Mouse (Mus musculus): ENCODE data around the gene 4930519P11Rik. TPM values are rescaled to one million over a fixed set of nuclear protein-coding genes. Genes with fewer than 3 reads are reported as not detected.

The 4930519P11Rik gene
- polyA plus RNA-seq (2012; rRNA removed): 0.73 TPM in 1 of 2 replicates, not detected in the other

DNA sequence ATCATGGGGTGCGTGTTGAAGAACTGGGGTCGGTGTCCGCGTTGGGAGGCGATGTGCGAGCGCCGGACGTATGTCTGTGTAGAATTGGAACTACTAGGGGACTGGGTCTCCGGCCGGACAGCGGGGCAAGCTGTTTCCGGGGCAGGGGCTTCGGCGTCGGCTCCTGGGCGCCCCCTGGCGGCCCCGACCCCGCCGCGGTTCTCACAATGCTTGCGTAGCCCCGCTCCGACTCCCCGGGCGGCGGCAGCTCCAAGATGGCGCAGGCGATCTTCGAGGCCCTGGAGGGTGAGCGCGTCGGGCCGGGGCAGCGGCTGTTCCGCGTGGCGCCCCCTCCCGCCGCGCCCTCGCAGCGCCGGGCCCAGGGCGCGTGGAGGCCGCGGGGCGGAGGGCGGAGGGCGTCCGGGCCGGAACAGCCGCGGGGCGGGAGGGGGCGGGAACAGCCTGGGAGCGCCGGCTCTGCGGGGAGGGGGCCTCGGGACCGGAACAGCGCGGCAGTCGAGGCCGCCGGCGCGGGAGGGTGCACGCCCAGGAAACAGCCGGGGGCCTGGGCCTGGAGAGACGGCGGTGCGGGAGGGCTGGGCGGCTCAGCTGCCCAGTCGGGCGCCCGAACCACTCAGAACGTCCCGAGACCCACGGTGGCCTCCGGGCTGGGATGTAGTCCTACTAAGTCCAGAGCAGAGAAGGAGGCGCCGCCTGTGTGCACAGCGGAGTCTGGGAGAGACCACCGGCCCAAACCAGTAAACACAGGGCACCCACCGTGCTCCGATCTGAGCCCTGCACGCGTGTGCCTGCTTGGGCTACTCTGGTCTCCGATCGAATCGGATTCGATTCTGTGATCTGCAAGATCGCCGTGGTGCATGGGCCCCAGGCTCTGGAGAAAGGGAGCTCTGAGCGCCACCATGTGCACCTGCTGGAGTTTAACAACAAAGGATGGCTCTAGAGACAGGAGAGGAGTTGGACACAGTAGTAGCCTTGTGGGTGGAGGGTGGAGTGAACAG lies at the start of gene 4930519P11Rik, which contains the start of gene Zfp341:
4930519P11Rik (minus strand) TSS at position 320 of the 998 bp plus-strand sequence.
Zfp341 (plus strand) TSS at position 180 of the 998 bp plus-strand sequence.
- DNase-seq (ENCODE audit: low read depth, low spot score): peak; percentile 60
- 1% methylated on average over 92 of the region's 98 CpGs for WGBS

DNA sequence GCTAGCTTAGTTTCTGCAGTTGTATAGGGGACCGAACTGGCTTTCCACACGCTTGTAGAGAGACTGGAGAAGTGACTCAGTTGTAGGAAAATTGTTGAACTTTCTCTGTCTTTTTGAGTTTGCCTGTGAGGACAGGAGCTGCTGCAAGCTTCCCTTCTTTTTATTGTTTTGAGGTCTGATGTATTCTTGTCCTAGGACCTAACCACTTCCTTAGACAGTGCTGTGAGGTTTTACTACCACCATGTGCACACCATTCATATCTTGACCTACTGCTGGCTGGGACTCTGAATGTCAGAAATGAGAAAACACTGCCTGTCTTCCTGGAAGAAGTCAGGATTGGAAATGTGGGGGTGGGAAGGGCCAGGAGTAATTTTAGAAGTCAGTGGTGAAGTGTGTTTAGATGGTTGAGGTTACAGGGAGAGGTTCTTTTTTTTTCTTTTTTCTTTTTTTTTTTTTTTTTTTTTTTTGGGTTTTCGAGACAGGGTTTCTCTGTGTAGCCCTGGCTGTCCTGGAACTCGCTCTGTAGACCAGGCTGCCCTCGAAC lies 46.4 kb upstream of the 4930519P11Rik start:
- 50% methylated on average over 5 of the region's 5 CpGs for WGBS
- no peak for DNase-seq (ENCODE audit: low read depth, low spot score)

DNA sequence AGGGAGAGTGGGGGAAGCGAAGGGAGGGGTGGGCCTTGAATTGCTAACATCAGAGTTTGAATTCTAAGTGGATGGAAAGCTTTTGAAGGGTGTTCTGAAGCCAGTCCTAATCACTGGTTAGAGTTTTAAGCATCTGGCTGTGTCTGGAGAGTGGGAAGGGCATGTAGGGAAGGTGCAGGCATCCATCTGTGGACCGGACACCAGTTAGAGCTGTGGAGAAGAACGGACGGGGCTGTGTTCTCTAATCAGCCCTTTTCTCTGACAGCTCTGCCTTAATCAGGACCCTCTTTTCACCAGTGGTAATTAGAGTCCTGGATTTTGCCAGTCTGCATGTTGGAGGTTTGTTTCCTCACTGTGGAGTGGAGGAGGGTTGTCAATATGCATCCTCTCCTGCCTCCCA lies 45.8 kb upstream of the 4930519P11Rik start:
- no peak for DNase-seq (ENCODE audit: low read depth, low spot score)
- 78% methylated on average over 4 of the region's 4 CpGs for WGBS

DNA sequence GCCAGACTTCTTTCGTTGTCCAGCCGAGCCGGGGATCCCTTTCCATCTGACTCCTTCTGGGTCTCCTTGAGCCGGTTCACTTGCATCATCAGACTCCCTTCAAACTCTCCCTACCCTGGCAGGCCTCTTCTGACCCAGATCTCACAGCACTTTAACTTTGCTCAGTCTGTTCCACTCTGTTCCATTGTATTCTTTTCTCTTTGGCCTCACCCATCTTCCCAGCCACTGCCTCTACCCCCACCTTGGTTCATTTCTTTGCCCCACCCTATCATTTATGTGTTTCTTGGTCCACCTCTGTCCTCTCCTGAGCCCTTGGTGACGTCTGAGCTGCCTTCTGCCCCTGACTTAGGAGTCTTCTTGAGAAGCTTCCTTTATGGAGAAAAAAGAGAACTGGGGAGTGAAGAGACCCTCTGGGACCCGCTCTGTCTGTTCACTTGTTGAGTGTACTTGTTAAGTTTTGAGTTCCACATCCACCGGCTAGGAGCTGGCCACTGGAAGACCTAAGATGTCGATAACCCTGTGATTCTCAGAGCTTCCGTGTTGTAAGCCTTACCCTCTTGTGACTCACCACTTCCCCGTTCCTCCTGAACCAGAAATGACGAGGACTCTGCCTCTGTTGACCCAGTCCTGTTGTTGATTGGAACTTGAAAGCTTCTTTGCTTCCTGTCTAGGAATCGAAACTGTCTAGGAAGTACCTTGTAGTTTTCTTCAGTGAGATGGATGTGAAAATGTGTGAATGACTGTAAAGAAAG lies 44.4 kb upstream of the 4930519P11Rik start:
- peak; percentile 85 for DNase-seq (ENCODE audit: low read depth, low spot score)
- under 1% methylated on average over 12 of the region's 12 CpGs for WGBS

DNA sequence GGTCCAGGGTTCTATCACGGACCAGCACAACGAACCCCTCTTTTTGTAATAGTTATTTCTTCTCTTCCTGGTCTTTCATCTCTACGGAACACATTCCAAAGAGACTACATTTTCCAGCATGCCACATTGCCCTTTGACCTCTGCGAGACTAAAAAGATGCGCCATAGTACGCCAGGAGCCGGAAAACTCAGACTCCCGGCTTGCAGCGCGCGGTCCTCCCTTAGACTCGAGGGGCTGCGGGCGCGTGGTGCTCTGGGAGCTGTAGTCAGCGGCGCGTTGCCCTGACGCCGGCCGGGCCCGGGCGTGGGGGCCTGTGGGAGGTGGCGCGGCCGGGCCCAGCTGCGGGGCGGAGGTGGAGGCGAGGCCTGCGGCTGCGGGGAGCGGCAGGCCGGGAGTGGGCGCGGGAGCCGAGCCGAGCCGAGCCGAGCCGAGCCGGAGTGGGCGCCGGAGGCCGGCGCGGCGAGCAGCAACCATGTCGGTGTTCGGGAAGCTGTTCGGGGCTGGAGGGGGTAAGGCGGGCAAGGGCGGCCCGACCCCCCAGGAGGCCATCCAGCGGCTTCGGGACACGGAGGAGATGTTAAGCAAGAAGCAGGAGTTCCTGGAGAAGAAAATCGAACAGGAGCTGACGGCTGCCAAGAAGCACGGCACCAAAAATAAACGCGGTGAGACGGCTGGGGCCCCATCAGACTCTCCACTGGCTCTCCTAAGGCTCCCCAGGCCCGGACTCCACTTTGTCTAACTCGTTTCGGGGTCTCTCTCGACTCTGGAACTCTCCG lies 43.7 kb upstream of the 4930519P11Rik start:
- DNase-seq (ENCODE audit: low read depth, low spot score): peak; percentile 97
- WGBS: under 1% methylated on average over 67 of the region's 67 CpGs

DNA sequence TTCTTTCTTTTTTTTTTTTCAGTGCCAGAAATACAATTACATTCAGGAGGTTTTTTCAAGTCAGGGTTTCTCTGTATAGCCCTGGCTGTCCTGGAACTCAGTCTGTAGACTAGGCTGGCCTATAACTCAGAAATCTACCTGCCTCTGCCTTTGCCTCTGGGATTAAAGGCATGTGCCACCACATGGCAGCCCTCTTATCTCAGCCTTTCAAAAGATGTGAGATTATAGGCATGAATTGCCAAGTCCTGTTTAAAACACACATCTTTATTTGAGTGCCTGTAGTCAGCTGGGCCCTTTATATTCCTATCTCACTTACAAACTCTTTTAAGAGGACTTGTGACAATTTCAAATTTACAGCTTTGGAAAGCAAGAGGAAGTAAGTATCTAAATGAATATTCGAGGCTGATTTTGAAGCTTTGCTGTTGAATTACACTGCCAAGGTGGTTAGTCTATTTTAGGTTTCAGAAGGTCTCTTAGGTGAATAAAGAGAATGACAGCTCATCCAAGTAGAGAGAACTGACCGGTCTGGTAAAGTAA lies 42.7 kb upstream of the 4930519P11Rik start:
- 43% methylated on average over 2 of the region's 2 CpGs for WGBS
- DNase-seq (ENCODE audit: low read depth, low spot score): no peak

DNA sequence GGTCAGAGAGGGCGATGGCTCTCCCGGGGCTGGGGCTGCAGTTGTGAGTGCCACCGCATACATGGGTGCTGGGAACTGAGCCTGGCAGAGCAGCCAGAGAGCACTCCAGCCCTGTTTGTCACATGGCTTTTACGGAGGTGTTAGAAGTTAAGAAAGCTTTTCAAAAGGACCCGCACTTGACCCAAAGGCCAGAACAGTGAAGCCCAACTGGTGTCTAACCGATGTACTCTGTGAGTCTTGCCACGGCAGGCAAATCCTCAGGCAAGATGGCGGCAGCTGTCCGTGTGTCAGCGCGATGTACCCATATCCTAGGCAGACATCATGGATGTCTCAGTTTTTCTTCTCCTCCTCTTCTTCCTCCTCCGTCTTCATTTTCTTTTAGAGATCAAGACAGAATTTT lies 41.7 kb upstream of the 4930519P11Rik start:
- WGBS: 96% methylated on average over 12 of the region's 12 CpGs
- no peak for DNase-seq (ENCODE audit: low read depth, low spot score)

DNA sequence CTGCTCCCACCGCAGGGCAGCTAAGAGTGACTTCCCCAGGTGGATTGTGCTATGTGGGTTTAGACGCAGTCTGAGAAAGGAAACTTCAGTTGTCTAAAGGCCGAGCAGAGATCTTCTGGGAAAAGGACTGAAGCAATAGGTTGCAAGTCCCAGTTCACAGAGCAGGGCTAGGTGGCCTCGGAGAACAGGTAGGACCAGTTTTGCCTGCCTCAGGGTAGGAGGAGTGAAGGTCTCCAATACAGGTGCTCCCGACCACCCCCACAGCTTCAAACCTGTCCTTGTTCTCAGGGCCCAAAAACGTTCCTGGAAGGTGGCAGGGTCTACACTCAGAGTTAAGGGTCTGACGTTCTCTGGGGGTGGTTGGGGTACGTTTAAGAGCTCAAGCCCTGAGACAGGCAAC lies 38.1 kb upstream of the 4930519P11Rik start, which contains the start of gene Chmp4b:
Chmp4b (plus strand) TSS at position 343 of the 400 bp plus-strand sequence.
- 22% methylated on average over 8 of the region's 8 CpGs for WGBS
- no peak for DNase-seq (ENCODE audit: low read depth, low spot score)

DNA sequence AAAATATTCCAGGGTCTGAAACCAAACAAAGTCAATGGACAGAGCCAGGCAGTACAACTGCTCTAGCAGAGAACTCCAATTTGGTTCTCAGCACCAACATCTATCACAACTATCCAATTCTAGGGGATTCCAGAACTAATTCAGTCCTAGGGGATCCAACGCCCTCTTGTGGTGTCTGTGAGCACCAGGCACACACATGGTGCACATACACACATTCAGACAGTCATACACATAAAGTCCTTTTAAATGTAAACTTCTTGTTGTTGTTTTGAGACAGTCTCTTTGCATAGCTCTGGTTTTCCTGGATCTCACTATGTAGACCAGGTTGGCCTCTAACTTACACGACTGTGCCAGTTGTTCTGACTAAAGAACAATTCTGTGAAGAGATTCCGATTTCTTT lies 37.2 kb upstream of the 4930519P11Rik start:
- DNase-seq (ENCODE audit: low read depth, low spot score): no peak
- WGBS: 80% methylated on average over 3 of the region's 3 CpGs

DNA sequence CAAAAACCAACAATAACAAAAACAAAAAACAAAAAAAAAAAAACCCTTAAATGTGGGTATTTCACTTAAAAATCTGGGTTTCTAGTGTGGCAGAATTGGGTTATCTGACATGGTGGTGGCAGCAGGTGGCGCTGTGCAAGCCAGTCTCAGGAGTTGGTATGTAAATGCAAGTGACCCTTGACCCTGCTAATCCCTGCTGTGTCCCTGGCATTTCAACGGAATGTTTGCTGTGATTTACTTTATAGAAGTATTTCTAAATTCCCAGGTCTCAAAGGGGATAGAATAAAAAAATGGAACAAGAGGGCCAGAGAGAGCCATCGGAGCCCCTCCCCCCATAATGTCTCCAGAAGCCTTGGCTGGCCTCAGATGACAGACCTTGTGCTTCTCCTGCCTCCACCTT lies 34.8 kb upstream of the 4930519P11Rik start:
- 16% methylated on average over 3 of the region's 3 CpGs for WGBS
- DNase-seq (ENCODE audit: low read depth, low spot score): no peak

DNA sequence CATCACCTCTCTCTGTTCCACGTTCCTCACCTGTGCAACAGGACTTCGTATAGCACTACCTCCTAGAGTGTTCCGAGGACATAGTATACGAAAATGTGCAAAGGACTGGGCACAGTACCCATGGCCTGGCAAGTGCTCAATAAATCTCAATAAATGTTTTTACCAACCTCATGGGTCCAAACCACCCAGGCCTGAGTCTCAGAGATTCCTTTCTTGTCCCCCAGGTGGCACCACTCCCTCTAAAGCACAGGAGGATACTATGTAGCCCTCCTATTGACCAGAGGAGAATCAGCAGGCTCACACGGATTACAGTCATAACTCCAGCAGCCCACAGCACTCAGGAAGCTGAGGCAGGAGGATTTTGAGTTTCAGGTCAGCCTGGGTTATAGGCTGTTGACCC lies 33.4 kb upstream of the 4930519P11Rik start:
- 74% methylated on average over 5 of the region's 5 CpGs for WGBS
- no peak for DNase-seq (ENCODE audit: low read depth, low spot score)

DNA sequence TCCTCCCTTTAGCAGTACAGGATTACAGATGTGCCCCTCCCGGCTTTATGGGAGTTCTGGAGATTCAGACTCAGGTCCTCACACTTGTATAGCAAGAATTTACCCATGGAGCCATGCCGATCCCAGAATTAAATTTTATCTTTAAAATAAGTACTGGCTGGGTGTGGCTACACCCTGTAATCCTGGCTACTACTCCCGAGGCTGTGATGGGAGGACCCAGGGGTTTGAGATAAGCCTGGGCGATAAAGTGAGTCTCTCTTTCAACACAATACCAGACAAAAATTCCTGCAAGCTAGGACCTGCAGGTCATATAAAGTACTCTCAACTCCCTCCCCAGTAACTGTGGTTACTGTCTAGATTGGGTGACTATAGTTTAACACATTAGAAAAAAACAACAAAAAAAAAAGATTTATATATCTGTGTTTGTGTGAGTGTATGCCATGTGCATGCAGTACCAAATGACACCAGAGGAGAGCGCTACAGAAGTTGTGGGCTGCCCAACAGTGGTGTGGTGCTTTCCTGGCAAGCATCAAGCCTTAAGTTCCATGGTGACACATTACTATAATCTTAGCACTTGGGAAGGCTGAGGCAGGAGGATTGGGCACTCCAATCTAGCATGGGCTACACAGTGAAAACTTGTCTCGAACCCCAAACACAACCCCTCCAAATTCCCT lies 29.6 kb upstream of the 4930519P11Rik start:
- WGBS: 55% methylated on average over 6 of the region's 6 CpGs

DNA sequence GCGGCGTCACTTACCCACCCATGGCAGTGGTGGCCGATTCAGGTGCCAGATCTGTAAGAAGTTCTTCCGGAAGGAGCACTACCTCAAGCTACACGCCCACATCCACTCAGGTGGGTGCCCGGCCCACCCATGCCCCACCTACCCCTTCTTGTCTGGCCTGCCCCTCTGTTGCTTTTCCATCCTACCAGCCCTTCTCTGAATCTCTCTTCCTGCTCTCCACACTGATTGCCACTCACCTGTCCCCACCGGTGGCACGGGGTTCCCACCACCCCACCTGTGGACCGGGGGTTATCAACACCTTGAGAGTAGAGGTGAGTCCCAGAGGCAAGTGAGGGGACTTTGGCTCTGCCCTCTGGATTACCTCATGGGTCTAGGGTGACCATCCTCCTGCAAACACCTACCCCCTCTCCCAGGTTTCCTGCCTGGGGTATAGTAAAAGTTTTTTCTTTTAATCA lies 28.8 kb upstream of the 4930519P11Rik start:
- WGBS: 39% methylated on average over 9 of the region's 9 CpGs
- DNase-seq (ENCODE audit: low read depth, low spot score): no peak

More for the DNA sequence above, 29.6 kb upstream of the 4930519P11Rik start:
- DNase-seq (ENCODE audit: low read depth, low spot score): no peak

DNA sequence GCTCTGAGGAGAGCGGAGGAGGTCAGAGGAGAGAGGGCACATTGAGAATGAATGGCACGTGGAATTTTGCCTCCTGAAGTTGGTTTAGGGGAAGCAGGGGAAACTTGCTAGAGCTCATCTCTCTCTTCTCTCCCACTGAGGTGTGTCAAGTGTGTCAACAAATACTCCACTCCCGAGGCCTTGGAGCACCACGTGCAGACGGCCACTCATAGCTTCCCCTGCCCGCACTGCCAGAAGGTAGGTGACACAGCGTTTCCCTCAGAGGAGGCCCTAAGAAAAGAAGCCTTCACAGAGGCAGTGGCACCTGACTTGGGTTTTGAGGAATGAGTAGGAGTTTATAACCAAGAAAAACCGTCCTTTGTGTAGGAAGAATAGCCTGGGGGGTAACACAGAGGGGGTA lies 27.9 kb upstream of the 4930519P11Rik start:
- 46% methylated on average over 8 of the region's 8 CpGs for WGBS
- no peak for DNase-seq (ENCODE audit: low read depth, low spot score)

DNA sequence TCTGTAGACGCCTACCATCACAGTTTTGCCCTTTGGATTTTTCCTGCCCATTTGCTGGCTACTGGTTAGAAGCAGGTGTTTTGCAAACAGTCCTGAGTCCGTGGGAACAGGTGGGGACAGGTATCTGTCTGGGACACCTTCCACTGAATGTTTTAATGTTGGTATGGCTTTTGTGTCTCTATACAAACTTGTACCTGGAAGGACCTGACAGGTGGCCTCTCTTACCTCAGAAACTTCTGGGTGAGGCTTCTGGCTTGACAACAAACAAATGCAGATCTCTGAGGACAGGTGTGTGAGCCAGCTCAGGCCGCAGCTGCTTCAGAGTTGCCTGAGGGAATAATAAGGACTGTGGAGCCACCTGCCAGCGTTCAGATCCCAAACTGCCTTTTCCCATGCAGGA lies 25.9 kb upstream of the 4930519P11Rik start:
- DNase-seq (ENCODE audit: low read depth, low spot score): no peak
- WGBS: 44% methylated on average over 4 of the region's 4 CpGs

DNA sequence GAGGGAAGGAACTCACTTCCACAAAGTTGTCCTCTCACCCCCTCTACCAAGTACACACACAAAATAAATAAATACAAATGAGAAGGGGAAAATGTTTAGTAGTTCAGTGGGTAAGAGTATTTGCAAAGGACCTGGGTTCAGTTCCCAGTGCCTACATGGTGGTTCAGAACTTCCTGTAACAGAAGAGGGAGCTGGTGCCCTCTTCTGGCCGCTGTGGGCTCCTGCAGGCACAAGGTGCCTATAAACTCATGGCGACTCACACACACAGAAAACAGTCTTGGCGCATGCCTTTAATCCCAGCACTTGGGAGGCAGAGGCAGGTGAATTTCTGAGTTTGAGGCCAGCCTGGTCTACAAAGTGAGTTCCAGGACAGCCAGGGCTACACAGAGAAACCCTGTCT lies 25.3 kb upstream of the 4930519P11Rik start:
- 74% methylated on average over 3 of the region's 3 CpGs for WGBS
- no peak for DNase-seq (ENCODE audit: low read depth, low spot score)

DNA sequence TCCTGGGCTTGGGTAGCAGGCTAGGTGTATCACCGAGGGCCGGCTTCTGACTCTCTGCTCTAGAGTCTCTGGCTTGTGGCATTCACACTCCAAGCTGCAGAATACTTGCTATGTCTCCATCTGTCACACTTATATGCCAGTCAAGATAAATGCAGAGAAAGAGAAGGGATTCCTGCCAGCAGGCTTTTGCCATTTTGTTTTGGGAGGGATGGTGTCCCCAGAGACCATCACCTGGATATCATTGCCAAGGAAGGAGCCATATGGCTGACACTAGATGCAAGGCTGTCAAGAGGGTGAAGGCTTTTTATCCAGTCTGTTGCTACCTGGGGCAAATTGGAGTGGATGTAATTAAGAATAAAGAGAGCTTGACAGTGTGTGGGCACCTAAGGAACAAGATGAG lies 22.6 kb upstream of the 4930519P11Rik start:
- DNase-seq (ENCODE audit: low read depth, low spot score): no peak
- WGBS: 94% methylated on average over 2 of the region's 2 CpGs

DNA sequence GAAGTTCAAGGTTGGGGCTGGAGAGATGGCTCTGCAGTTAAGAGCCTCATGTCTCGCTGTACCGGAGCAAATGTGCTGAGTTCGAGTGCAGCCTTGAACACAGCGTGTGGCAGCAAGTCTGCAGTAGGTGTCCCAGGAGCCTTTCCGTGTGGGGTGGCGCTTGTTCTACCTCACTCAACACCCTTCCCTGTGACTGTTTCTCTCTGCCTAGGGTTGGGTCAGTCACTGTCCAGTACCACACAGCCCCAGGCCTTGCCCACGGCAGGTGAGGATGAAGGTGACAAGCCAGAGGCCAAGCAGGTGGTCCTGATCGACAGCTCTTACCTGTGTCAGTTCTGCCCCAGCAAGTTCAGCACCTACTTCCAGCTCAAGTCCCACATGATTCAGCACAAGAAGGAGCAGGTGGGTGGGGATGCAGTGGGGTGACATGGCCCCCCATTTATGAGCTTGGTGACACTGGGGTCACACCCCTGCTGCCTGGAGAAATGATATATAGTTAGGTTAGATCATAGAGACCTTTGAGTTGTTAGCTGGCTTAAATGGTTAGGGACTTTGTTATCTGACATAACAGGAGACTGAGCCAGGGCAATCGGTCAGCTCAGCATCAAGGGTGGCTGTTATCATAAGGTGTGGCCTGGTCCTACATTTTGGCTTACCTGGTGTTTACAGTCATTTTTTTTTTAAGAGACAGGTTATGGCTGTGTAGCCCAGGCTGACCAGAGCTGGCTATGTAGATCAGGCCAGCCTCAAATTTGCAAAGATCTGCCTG lies 20.8 kb upstream of the 4930519P11Rik start:
- WGBS: 87% methylated on average over 9 of the region's 9 CpGs
- no peak for DNase-seq (ENCODE audit: low read depth, low spot score)
